Mouse (Mus musculus) gastrocnemius, postnatal 4 days (tissue): Measurements from ENCODE around the gene Fbxo47. TPM values are rescaled to one million over a fixed set of nuclear protein-coding genes. Genes with fewer than 3 reads are reported as not detected.
"Not testable (repeated sequence)": the region's sequence is repeated elsewhere in the genome, so short reads cannot be mapped to it uniquely, and the experiment has no call there.

Experiments used
- DNase-seq, 2 experiments: peaks; one replicate each; pipeline ENCODE4 v3.0.0; 2021 to 2022; ENCODE audit warnings: low spot score in 2 of 2, mixed read lengths in 2 of 2
- total RNA-seq, 2 experiments: library from RNA; stranded (reverse); gene quantifications; 2 replicates each; pipeline ENCODE4 v1.2.3; 2021

Fbxo47 gene
- total RNA-seq, 2 experiments from 2014 or later: 0.27 to 0.44 TPM

DNA sequence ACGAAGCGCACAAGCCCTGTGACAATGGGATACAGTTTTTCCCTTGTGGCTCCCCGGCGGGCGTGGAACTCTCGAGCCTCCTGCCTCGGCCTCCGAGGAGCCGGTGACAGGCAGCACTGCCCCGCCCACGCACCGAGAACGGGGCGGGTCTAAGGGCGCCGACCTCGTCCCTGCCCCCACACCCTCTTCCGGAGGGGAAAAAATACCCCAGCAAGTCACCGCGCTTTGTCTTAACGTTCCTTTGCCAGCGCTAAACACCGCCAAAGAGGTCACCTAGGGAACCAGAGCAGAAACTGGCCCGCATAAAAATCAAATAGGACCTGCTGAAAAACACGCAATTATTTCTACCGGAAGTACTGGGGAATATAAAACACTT, 424 bp downstream of the Fbxo47 start:
- peak; percentile 31 to 59 for DNase-seq

DNA sequence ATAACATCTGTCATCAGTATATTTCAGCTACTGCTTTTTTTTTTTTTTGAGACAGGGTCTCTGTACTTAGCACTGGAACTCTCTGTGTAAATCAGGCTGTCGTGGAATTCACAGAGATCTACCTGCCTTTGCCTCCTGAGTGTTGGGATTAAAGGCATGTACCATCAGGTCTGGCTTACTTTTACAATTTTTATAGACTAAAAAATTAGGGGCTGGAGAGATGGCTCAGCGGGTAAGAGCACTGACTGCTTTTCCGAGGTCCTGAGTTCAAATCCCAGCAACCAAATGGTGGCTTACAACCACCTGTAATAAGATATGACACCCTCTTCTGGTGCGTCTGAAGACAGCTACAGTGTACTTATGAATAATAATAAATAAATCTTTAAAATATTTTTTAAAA, 3.6 kb downstream of the Fbxo47 start:
- DNase-seq: no peak

DNA sequence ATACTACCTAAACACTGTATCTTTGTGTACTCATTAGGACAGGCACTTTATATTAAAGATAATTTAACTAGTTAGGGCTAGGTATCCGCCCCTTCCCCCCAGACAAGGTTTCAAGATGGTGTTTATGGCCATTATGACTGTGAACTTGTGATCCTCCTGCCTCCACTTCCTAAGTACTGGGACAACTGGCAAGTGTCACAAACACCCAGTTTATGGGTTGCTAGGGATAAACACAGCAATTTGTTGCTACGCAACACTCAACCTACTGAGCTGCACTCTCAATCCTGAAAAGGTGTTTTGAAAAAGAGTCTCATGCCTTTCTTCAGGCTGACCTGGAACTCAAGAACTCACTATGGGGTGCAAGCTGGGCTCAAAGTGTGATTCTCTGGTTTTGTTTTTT, 6.6 kb downstream of the Fbxo47 start:
- DNase-seq: no peak

DNA sequence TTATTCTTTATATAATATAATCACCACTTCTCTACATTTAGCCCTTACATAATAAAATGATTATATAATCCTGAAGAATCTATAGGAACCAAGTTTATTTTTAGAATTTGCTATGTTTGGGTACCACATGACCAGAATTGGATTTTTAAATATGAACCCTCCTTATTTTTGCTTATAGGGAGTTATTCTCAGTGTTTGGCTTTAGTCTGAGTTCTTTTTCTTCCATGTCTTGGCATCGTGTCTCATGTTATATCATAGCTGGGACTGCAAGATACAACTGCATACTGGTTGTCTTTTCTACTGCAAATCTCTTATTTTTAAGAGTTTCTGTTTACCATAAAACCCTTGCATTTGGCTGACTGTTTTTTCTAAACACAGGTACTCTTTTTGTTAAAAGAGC, 9.6 kb downstream of the Fbxo47 start:
- DNase-seq: no peak

DNA sequence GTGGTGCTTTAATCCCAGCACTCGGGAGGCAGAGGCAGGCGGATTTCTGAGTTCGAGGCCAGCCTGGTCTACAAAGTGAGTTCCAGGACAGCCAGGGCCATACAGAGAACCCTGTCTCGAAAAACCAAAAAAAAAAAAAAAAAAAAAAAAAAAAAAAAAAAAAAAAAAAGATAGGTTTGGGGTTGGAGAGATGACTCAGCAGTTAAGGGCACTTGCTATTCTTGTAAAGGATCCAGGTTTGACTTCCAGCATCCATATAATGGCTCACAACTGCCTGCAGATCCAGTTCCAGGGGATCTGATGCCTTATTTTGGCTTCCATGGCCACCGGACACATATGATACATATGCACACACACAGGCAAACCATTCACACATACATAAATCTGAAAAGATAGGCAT, 11.6 kb downstream of the Fbxo47 start:
- not testable (repeated sequence) for DNase-seq

DNA sequence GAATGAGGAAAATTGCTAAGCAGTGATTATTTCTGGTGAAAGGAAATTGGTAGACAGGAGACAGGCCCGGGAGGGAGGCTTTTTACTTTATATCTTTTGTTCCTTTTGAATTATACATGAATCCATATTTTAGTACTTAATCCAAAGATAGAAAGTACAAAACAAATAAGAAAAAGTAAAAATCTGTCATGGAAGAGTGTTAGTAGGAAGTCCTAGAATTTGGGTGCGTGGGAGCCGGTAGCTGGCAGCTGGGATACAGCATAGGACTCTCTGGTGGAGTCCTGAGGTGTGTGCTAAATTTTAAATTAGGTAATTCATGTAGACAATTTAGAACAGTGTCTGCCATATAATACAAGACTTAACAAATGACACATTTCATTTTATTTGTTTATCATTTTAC, 16.4 kb downstream of the Fbxo47 start:
- no peak for DNase-seq

DNA sequence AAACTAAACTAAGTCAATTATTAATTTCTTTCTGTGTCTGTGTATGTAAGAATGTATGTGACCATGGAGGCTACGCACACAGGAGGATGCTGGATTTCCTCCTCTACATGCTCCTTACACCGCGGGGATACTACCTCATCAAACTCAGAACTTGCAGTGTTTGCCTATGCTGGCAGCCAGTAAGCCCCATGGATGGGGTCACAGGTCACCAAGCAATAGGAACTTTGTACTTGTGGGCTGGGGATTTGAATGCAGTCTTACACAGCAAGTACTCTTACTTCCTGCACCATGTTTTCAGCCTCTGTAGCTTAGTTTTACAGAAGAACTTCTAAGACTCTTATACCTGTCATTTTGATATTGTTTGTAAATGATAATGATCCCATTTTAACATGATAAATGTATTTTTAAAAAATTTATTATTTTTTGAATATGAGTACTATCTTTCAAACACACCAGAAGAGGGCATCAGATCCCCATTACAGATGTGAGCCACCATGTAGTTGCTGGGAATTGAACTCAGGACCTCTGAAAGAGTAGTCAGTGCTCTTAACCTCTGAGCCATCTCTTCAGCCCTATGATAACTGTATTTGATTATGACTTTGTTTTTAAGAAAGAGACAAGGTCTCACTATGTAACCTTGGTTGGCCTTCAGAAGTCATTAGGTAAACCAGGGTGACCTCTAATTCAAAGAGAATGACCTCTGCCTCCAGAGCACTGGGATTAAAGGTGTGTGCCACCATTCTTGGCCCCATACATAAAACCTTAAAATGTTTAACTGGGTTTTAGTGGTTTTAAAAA, 17.7 kb downstream of the Fbxo47 start:
- no peak for DNase-seq

DNA sequence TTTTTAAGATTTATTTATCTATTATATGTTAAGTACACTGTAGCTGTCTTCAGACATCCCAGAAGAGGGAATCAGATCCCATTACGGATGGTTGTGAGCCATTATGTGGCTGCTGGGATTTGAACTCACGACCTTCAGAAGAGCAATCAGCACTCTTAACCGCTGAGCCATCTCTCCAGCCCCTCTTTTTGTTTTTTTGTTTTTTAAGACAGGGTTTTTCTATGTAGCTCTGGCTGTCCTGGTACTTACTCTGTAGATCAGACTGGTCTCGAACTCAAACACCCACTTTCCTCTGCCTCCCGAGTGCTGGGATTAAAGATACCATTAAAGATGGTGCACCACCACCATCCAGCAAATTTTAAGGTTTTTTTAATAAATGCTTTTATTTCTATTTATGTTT, 18.5 kb downstream of the Fbxo47 start:
- DNase-seq: no peak

DNA sequence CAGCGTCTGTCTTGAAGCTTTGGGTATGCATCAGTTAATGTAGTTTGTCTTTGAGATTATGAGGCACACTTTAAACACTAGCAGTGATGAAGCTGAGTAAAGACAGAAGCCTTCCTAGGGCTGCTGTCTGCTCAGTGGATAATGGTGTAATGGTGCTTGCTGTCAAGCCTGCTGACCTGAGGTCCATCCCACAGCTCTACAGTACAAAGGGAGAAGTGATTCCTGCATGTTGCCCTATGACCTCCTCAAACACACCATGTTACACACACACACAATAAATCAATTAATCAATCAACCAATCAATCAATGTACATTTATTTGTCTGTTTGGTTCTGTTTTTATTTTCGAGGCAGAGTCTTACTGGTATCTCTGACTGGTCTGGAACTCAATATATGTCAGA, 21.8 kb downstream of the Fbxo47 start:
- DNase-seq: no peak

DNA sequence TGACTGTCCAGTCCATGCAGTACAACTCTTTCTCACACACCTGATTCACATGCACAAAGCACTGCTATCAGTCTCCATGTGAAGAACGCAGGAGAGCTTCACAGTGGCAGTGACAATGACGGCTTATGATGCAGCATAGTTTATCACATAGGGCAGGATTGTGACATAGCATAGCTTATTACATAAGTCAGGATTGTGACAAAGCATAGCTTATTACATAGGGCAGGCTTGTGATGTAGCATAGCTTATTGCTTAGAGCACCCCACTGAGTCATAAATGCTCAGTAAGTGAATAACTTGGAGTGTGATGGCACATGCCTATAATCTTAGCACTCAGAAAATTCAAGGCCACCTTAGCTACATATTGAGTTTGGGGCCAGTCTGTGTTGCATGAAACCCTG, 28.5 kb downstream of the Fbxo47 start:
- no peak for DNase-seq

DNA sequence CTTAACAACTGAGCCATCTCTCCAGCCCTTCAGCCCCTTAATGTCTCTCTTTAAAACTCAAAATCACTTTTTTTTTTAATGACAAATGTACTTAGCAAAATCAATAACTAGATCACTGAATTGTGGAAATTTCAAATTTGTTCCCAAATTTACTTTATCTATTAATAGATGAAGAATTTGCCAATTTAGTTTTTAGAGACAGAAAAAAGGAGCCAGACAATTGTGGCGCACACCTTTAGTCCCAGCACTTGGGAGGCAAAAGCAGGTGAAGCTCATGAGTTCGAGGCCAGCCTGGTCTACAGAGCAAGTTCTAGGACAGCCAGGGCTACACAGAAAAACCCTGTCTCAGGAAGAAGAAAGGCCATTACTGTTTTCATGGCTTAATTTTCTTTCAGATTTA, 32.4 kb downstream of the Fbxo47 start:
- DNase-seq: no peak

DNA sequence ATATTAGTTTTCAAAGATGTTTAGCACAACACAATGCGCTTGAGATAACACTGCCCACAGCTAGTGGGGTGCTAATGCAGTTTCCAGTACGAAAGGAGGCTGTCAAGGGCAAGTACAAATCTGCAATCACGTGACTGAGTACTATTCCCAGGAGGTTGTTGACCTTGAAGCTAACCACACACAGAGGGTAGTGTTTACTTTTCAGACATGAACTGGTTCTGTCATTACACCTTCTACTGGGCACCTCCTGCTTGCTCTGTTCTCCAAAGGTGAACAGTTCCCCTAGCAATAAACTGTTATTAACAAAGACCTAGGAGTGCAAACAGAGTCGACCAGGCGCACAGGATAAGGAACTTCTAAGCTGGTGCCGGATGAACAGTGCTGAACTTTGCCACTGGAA, 33.6 kb downstream of the Fbxo47 start:
- no peak for DNase-seq

DNA sequence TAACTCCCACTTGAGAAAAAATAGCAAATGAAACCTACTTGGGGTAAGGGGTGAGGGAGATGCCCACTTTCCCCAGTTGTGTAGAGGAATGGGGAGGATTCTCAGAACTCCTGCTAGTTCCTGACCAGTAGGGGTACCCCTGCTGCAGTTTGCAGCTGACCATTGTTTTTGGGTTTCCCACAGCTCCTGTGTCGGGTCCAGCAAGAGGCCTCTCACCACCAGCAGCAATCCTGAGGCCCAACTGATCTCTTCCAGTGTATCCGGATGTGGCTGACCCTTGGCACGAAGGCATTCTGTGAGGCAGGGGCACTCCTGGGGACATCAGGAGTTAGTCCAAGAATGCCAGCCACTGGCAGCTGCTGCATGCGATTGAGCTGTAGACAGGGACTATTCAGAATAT, 42.0 kb downstream of the Fbxo47 start:
- DNase-seq: no peak

DNA sequence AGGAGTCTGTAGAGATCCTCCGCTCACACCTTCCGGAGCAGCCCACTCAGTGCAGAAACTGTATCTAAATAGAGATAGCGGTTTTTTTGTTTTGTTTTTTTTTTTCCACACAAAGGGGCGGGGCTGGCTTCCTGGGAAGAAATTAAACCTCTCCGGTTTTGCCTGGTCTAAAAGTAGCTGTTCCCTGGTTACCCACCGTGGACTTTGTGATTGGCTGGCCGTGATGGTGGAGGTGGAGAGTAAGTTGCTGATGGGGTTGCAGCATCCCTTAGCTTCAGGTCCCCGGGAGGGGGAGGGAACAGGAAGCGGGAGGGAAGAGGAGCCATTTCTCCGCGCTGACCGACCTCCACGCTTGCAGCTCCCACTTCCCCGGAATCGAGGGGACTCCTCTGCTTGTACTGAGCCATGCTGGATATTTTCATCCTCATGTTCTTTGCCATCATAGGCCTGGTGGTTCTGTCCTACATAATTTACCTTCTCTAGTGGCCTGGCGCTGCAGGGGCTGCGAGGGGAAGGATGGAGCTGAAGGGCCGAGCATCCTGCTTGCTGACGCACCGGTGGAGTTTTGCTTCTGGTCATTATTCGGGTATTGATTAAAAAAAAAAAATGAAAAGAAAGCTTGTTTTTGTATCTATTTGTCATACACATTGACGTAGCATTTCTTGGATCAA, 42.8 kb downstream of the Fbxo47 start:
- DNase-seq: peak in 1 of 2 experiments; percentile 67

DNA sequence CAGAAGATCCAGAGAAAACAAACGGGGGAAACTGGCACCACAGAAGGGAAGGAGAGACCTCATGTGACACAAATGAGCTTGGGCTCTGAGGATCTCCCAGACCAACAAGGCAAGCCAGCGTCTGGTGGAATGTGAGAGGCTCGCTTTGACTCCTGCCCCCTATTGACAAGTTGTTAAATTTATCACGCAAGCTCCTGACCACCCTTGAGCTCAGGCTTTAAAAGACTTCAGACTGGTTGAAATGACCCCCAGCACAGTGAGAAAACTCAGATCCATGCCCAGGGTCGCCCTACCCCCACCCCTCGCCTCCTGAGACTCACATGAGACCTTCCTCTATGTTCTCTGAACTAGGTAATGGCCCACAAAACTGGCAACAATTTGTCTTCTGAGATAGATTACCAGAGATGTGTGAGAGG, 43.4 kb downstream of the Fbxo47 start, which contains the start of gene B230217C12Rik:
B230217C12Rik (plus strand) TSS at position 242 of the 416 bp plus-strand sequence.
- no peak for DNase-seq

DNA sequence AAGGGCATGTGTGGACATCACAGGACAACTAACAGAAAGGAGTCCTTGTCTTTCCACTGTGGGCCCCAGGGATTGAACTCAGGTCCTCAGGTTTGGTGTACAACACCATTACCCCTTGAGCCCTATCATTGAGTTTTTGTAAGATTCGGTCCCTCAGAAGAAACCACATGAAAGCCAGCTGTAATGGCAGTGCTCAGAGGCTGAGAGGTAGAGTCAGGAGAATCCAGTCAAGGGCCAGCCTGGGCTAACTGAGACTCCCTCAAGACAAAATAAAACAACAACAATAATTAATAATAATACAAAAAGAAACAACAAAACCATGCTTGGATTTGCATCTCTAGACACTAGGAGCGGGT, 43.8 kb downstream of the Fbxo47 start:
- no peak for DNase-seq

DNA sequence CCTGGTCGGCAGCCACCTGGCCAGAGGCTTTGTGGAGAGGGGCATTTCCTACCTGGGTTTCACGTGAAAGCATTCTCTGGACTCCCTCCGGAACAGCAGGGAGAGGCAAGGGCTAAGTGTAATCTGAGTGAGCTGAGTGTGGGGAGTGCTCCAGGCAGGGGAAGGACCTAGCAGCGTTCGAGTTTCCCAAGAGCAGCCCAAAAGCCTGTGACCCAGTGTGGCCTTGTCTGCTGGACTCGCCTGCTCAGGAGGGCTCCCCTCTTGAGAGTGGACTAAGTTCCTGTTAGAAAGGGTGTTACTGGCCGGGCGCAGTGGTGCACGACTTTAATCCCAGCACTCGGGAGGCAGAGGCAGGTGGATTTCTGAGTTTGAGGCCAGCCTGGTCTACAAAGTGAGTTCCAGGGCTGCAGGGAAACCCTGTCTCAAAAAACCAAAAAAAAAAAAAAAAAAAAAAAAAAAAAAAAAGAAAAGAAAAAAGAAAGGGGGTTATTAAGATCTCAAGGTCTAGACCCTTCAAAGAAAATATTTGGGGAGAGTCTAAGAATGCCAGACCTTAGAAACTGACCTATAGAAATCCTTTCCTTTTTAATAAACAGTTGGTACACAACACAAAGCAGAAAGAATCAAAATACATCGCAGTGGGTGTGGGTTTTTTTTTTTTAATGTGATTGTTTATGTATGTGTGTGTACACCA, 44.4 kb downstream of the Fbxo47 start:
- no peak for DNase-seq

DNA sequence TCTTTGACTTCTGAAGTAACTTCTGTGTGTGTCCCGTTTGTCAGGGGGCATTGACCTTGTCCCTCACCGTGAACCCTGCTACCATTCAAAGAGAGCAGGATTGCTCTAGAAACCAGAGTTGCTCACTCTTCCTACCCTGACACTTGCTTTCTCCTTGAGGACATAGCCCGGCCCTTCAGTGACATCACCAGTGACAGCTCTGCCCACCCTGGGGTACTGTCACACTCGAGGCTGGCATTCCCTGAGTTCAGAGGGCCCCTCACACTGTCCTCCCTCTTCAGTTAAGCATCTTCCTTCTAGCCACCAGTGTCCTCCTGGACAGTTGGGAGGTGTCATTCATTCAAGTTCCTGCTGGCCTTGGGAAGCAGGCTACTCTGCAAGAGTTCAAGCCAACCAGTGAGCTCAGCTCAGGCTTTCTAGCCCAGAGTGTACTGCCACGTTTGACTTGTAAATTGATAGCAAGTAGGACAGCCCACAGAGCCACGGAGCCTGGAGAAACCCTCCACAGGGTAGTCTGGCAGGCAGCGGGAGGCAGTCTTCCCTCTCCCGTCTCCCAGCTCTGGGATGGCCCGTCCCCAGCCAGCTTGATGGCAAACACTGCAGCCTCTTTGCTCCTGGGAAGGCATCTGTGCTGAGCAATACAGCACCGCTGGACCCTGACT, 45.0 kb downstream of the Fbxo47 start:
- no peak for DNase-seq

DNA sequence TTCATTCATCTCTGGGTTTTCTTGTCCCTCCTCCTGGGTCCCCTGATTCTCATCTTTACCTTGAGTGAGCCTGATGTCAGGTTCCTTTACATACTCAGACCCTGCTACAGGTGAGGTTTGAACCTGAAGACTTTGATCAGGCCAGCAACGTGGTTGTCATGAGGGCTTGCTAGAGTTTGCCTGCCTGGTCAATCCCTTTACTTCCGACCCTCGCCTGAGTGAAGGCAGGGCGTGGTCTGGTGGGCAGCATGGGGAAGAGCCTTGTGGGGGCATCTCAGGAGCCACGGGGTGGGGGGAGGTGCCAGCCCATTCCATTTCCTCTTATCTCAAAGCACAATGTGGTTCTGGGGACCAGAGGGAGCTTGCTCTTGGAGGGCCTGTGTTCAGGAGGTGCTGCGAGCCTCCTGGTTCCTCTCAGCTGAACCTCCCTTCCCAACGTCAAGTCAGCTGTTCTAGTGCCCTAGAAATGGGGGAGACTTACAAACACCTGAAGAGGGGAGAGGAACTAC, 46.3 kb downstream of the Fbxo47 start:
- no peak for DNase-seq

DNA sequence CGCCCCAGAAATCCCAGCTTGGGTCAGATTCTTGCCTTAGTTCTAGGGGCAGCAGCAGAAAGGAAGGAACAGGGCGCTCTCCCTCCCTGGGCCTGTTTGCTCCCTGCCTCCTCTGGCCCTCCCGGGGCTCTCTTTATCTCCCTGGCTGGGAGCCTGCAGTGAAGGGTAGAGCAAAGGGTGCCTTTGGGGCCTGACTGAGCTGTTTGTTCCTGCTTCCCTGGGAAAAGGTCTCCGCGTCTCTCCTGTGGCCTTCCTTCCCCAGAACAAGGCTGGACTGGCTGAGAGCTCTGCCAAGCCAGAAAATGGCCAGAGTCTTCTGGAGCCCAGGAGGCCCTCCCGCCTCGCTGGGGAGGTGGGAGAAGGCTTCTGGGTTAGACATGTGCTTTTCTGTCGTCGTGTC, 46.9 kb downstream of the Fbxo47 start:
- not testable (repeated sequence) for DNase-seq

DNA sequence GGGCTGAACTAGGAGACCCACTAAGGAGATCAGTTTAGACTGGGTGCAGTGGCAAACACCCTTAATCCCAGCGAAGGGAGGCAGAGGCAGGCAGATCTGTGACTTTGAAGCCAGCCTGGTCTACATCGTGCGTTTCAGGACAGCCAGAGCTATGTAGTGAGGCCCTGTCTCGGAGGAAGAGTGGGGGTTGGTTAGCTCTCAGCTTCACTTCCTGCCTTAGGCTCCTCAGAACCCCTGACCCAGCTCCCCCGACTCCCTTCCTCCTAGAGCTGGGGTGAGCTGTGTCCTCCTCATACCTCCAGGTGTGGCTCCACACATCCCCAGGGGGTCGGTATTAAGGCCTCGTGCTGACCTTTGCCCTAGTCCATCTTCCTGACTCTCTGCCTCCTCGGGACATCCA, 47.4 kb downstream of the Fbxo47 start:
- no peak for DNase-seq

DNA sequence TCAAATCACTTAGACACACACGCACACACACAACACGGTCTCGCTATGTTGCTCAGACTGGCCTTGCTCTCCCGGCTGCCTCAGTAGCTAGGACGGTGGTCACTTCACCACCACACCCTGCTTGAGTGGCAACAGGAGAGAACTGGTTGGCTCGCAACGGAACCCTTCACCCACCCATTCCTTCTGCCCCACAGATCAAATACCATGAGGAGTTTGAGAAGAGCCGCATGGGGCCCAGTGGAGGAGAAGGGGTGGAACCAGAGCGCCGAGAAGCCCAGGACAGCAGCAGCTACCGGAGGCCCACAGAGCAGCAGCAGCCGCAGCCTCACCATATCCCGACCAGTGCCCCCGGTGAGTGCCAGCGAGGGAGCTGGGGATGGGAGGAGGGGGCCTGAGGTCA, 50.6 kb downstream of the Fbxo47 start:
- DNase-seq: no peak
